Mouse (Mus musculus) c-Kit-positive CD71-negative TER-119-negative erythroid progenitor cells, embryonic 14.5 days (primary cell): Measurements from ENCODE around the gene Mbtps1.
A peak's percentile ranks its signal among the peaks of the same experiment; 100 is the strongest.

Experiments used
- DNase-seq: peaks from one replicate; pipeline ENCODE4 v3.0.0-alpha.2; 2013; ENCODE audit warnings: low read depth

Gene Mbtps1

GRCm38 (mm10) chr8:119557821-119558602, 523 bp downstream of the Mbtps1 start:
- DNase-seq: peak; percentile 43

- DNase-seq: no peak
Observed at GRCm38 (mm10) chr8:119557132-119557531, 1.4 kb downstream of the Mbtps1 start.

DNA sequence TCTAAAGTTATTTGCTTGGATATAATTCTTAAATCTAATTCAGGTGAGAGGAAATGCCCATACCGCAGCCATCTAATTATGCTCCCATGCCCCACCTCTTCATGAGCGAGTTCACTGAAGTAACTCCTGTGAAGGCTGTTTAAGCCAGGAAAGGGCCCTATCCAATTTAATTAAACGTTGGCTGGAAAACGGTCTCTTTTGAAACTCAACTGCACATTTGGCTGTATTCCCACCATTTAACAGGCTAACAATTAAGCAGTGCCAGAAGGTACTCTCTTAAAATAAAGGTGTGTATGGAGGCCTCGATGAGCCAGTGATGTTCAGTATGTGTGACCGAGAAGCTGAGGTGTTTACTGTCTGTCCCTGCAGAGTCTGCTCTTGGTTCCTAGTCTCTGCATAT, 2.7 kb downstream of the Mbtps1 start:
- DNase-seq: no peak

- DNase-seq: no peak
Observed at GRCm38 (mm10) chr8:119552967-119553366, 5.6 kb downstream of the Mbtps1 start.

- no peak for DNase-seq
Observed at GRCm38 (mm10) chr8:119548560-119549113, 9.9 kb downstream of the Mbtps1 start.

GRCm38 (mm10) chr8:119547019-119547691, 11.4 kb downstream of the Mbtps1 start:
- no peak for DNase-seq

DNA sequence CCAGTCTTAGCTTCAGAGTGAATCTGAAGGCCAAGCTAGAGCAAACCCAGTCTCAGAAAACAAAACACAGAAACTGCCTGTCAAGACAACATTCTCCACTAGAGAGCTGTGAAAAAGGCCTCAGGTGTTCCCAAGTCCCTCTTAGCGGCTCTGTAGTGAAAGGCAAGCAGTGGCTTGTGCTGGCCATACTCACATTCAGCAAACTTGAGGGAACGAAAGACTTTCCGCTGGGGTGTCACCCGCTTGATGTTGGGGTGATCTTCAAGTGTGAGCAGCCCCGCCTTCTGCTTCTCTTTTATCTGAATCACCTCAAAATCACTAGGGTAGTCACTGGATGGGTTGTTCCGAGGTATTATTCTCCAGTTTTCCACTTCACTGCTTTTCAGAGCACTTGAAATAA, 12.7 kb downstream of the Mbtps1 start:
- DNase-seq: no peak

DNA sequence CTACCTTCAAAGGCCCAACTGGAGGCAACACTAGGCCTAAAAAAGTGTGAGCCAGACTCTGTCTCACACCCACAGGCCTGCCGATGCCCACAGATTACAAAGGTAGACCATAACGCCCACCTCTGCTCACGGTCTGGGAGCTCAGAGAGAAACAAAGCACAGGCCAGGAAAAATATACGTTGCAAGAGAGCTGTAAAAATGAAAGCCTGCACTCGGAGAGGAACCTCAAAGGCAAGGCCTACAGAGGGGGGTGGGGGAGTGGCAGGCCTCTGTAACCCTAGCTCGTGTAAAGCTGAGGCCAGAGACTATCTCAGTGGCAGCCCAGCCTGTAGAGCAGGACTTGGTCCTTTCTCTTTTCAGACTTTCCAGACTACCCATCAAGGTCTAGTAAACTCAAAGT, 13.4 kb downstream of the Mbtps1 start:
- DNase-seq: no peak

DNA sequence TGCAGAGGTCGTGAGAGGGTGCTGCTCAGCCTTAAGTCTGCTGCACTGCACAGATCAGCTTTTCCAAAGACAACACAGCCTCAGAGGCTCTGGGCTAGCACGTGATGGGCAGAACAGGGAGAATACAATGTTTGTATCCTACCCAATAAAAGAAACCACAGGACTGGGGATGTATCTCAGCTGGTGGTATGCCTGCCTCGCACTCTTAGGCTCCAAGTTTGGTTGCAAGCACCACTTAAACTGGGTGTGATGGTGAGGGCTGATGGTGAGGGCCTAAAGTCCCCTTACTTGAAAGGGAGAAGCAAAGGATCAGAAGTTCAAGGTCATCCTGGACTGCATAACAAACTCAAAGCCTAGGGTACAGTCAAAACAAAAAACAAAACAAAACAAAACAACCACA, 13.9 kb downstream of the Mbtps1 start:
- no peak for DNase-seq

GRCm38 (mm10) chr8:119531973-119532372, 26.6 kb downstream of the Mbtps1 start:
- DNase-seq: no peak

DNA sequence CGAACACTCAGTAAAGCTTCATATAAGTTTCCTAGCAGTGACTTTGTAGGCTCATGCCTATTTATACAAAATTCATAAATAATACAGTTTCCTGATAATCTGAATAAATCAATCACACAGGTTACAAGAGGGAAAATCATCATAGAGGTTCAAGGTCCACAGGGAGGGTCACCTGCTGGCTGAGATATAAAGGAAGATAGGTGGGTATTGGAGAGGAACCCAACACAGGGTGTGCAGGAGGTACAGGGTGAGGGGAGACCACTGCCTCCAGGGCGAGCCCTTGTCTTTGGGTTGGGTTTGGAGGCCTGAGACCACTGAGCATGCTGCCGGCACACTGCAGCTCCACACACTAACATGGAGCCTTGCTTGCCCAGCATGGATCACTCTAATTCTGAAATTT, 27.1 kb downstream of the Mbtps1 start:
- DNase-seq: no peak

- DNase-seq: no peak
Observed at GRCm38 (mm10) chr8:119530937-119531336, 27.6 kb downstream of the Mbtps1 start.

DNA sequence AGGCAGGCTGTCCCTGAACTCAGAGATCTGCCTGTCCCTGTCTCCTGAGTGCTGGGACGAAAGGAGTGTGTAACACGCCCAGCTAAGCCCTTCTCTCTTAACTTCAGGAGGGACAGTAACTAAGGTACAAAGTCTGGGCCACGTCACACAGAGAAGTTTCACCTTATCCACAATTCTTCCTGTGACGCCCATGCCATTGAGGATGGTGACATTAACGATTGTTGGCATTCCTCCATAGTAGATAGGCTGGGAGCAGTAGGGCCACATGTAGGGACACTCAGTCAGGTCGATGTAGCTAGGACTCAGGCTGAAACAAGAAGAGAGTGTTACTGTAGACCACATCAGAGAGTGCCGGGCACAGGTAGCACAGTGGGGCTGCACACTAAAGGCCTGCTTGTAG, 29.8 kb downstream of the Mbtps1 start:
- DNase-seq: no peak

DNA sequence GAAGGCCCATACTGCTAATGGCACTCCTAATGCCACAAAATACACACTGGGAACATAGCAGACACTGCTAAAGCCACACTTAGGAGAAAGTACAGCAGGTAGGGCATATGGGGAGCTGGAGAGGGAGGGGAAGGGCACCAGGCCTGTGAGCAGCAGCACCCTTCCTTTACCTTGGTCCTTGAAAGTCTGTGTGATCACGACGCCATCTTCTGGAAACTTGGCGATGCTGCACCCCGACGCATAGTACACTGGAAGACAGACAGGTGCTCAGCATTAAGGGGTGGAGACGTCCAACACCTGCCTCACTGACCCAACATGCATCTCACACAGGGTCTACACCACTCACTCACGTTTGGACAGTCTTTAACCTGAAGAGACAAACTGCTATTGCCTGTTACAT, 38.4 kb downstream of the Mbtps1 start:
- DNase-seq: no peak

DNA sequence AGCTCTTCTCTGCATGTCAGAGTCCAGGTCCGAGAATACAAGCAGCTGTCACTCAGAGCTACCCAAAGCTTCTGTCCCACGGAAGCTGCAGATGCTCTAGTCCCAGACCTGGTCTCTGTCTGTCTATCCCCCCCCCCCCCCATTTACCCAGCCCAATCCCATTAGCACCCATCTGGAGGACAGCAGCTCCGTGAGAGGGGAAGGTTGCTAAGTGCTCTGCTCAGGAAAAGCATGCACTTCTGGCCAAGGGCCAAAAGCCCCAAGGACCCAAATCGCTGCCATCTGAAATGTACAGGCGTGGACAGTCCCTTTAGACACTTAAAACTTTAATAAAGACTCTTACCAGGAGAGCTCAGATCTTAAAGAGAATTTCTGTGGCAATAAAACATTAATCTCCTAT, 41.9 kb downstream of the Mbtps1 start:
- DNase-seq: no peak

DNA sequence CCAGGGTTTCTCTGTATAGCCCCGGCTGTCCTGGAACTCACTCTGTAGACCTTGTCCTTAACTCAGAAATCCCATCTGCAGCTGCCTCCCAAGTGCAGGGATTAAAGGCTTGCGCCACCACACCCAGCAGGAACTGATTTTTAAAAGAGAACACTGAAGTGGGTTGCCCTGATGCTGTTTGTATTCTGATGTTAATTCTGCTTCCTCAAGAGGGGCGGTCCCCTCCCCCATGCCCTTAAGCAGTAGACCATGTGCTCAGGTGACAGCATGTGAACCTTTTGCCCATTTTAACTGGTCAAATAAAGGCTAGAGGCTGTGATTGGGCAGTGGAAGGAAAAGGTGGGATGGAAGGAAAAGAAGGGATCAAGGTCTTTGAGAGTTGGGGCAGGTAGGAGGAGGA, 42.8 kb downstream of the Mbtps1 start:
- no peak for DNase-seq

DNA sequence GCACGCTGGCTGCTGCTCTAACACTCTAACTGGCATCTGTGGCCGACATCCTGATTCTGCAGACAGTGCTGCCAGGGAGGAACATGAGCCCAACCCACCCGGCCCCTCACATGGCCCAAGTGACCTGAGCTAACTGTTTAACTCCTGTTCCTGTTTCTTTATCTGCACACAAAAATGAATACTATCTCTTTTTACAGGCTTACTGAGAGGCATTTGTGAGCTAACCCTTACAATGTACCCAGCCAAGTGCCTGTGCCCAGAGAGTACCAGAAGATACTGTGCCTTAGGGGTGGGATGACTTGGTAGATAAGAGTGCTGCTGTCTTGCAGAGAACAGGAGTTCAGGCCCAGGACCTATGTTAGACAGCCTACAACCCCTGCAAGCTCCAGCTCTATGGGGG, 43.6 kb downstream of the Mbtps1 start:
- DNase-seq: no peak

DNA sequence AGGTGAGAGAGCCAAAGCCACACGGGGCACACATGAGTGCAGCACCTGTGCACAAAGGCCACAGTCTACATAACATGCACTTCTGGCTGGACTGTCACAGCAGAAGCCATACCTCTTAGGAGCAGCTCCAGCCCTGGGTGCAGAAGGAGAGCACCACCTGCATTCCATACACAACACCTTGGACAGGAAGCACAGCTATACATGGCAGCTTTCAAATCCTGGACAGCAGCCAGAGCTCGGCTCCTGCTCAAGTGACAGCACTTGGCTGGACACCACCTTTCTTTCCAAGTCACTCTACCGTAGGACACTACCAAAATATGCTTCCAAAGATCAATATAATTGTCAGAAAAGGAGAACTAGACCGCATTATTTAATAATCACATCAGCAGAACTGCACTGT, 45.1 kb downstream of the Mbtps1 start:
- DNase-seq: no peak

- DNase-seq: no peak
Observed at GRCm38 (mm10) chr8:119511722-119512121, 46.8 kb downstream of the Mbtps1 start.

DNA sequence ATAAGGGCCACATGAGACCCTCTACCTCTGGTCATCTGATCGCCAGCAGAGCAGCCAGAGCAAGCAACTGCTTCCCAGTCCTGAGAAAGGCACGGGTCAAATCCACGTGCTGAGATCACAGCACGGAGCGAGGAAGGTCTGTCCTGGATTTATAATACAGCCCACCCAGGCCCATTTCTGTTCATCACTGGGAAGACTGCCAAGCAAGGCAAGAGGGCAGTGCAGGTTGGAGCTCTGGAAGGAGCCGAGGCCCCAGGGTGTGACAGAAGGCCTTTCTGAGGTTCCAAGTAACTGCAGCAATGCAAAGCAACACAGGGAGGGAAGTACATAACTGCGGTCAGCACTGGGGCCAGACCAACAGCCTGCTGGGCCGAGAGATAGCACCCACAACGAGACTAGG, 48.1 kb downstream of the Mbtps1 start:
- no peak for DNase-seq

- no peak for DNase-seq
Observed at GRCm38 (mm10) chr8:119506106-119506505, 52.4 kb downstream of the Mbtps1 start.

GRCm38 (mm10) chr8:119505488-119505887, 53.0 kb downstream of the Mbtps1 start:
- no peak for DNase-seq

DNA sequence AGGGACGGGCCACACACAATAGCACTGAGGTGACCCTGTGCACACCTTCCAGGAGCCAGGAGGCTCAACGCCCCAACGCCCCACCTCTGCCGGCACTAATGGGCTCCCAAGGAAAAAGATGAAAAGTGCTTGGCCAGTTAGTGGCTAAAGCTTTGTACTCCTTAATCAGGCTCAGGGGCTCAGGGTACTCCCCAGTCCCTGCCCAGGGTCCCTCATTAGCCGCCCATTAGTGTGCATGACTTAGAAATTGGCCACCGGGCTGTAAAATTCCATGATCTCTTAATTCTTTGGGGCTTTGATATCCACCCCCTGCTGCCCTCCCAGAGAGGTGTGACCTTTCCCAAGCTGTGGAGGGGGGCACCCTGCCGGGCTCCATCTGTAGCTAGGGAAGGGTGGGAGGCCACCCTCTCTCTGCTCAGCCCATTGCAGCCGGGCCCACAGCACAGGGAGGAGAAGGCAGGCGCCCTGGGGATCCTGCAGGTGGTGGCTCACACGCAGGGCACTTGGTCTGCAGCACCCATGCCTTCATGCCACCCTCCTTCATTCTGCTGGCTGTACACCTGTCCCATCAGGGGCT, 55.3 kb downstream of the Mbtps1 start:
- DNase-seq: no peak
